Mouse (Mus musculus): ENCODE results near the gene Rnf185.

The Rnf185 gene

DNA sequence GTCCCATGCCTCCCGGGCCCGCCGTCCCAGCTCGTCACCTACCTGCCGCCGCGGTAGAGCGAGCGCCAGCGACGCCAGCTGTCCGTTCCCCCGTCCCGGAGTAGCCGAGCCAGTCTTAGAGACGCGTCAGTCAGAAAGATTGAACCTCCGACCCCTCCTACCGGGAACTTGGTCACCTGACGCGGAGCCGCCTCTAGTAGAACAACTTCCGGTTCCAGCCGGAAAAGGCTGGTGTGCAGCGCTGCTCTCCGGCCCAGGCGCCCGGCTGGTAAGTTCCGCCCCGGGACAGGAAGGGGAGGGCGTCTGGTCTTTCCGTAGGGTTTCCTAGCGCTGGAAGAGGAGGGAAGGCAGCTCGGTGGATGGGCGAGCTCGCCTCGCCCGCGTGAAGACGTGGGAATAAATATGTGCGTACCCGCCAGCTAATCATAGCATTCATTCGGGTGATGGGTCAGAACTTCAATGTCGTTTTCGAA is at the start of gene Rnf185:
Gene Rnf185, minus strand, starts transcription at position 197 of the 473 bp plus-strand sequence.
- DNase-seq (ENCODE audit: low spot score) = peak; percentile 94

DNA sequence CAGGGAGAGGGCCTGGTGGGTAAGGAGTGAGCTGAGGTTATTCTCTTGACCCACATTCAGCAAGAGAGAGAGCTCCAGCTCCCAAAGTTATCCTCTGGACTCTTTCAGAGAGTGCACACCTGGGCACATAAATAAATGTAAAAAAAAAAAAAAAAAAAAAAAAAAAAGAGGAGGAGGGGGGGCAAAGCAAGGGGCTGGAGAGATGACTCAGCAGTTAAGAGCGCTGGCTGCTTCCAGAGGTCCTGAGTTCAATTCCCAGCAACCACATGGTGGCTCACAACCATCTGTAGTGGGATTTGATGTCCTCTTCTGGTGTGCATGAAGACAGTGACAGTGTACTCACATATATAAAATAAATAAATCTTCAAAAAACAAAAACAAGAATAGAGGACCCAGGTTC is 45.1 kb upstream of the Rnf185 start:
- DNase-seq (ENCODE audit: low spot score) = no peak

DNA sequence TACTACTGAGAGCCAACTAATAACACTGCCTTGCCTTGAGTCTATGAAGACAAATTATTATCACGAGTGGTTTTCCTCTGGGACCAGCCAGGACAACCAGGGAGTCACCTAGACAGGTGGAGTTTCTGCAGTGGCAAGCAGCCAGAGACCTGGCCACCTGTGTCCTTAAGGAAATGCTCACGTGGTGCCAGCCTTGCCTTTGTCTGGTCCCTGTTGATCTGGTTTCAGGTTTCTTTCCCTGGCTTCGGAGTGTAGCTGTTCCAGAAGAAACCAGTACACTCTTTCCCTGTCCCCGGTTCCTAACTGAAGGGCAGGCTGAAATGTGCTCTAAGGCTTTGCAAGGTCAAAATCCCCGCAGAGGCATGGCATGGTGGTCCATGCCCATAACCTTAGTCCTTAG is 44.6 kb upstream of the Rnf185 start:
- no peak for DNase-seq (ENCODE audit: low spot score)

DNA sequence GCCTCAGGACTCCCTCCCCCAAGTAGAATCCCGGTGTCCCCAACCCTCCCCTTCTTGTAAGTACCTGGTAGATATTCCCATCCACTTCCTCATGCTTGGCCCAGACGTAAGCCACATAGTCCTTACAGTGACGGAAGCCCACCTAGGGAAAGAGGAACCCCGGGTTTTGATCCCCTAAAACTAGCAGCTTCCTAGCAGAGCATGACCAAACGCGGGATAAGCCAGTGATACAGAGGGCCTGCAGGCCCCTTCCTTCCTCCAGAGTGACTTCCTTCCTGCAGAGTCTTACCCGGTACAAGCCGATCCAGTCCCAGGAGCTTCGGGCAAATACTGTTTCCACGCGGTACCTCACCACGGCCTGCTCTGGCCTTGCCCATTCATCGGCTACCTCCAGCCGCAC is 43.3 kb upstream of the Rnf185 start:
- DNase-seq (ENCODE audit: low spot score) = no peak

DNA sequence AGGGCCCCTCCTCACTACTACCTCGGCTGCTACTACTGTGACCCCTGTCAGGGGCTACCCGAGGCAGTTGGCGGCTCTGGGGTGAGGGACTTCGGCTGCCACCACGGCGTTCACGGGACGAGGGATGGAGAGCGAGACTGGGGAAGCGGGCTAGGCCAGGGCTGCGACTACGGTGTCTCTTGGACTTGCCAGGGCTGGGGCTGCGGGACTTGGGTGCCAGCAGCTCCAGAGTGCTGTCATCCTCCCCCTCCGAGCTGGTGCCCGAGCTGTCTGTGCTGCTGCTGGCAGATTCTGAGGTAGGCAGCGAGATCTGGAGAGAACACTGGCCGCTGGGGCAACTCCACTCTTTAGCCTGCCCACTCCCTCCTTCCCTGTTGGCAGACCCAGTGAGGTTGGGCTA is 42.7 kb upstream of the Rnf185 start:
- DNase-seq (ENCODE audit: low spot score) = no peak

DNA sequence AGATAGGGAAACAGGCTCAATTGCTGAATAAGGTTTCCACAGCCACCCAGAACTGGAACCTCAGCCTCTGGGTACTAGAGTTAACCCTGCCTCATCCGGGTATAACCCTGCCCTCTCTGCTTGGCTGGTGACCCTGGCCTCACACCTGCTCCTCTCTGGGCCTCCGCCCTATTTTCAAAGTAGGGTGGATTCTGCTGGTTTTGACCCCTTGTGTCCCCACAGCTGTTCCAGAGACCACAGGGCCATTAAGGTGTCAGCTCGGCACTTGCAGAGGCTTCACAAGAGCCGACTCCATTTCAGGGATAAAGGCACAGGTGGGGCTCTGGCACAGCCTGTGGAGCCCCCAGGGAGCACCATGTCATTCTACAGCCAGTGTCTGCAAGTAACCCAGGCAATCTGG is 40.6 kb upstream of the Rnf185 start:
- DNase-seq (ENCODE audit: low spot score) = no peak

DNA sequence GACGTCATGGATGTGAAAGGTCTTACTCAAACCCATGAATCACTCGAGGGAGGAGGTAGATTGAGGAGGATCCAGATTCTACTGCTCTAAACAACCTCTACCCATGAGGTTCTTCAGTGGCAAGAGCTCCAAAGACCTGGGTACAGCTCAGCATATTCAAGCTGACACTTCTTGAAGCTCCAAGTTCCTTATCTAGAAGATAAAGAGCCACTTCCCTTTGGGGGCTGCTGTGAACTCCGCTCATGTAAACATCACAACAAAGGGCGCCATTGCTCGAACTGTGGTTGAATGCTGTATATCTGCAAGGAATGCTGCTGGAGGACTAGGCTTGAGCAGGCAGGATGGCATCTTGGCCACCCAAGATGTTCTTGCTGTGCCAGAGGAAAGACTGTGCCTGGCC is 36.9 kb upstream of the Rnf185 start:
- DNase-seq (ENCODE audit: low spot score) = no peak

DNA sequence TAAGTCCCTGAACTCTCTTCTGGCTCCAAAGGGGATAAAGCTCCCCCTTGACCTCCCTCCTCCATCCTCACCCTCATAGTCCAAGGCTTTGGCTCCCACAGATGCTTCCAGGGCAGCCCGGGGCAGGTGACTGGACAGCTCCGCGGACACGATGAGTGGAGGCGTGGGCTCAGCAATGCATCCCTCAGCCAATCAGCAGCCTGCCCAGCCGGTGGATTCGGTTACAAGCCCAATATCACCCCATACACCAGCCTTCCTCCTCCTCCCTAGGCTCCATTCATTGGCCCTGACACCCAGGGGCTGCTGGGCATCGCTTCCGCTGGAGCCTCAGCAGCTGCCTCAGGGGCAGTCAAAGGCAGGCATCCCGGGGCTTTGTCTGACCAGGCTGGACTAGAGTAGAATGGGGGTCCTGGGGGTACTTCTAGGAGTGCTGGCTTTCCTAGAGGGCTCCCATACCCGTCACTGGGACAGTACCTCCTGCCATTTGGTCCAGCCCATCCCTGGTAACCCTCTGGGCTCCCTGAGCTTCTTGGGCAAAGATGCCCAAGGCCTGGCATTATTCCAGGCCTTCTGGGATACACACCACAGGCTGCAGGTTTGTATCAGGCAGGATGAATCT is 35.9 kb upstream of the Rnf185 start, which contains the start of gene Pla2g3:
Gene Pla2g3, plus strand, starts transcription at position 333 of the 619 bp plus-strand sequence.
- DNase-seq (ENCODE audit: low spot score) = no peak

DNA sequence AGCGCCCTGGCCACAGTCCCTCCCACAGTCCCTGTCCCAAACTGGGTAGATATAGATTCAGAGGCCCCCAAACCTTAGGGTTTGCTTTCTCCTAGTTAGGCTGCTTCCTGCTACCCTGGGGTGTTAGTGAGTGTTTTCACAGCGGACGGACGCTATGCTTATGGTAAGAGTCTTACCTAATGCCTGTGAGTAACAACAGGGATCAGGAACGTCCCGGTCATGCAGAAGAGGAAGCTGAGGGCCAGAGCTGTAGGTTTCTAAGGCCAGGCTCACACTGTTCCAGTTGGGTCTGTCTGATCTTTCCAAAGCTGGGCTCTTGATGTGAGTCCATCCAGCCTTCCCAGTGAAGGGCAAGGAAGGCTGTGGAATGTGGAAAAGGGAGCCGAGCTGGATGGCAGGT is 34.2 kb upstream of the Rnf185 start:
- DNase-seq (ENCODE audit: low spot score) = no peak

DNA sequence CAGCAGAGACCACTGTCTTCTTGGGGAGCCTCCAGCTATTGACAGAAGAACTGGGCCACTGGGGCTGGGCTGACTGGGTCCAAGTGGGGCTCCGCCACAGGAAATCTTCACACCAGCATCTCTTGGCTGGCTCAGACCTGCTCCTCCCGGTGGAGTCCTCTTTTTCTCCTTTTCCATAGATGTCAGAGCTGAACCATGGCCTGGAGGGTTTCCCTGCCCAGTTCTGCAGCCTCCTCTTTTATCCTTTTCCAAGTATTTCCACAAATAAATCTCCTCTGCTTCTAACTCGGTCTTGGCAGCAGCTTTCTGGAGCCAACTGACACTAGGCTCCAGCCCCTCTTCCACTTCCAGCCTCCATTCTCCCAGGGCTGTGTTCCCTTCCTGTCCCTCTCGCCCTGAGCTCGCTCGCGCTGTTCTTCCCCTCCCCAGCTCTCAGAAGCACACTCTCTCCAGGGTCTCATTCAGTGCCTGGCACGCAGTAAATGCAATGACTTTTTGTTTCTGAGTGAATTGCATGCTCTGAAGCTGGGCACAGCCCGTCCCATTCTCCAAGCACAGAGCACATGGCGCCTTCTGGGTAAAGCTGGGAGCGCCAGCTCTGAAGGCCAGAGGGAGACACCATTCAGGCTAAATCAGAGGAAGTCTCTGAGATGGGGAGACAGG is 31.9 kb upstream of the Rnf185 start:
- no peak for DNase-seq (ENCODE audit: low spot score)

DNA sequence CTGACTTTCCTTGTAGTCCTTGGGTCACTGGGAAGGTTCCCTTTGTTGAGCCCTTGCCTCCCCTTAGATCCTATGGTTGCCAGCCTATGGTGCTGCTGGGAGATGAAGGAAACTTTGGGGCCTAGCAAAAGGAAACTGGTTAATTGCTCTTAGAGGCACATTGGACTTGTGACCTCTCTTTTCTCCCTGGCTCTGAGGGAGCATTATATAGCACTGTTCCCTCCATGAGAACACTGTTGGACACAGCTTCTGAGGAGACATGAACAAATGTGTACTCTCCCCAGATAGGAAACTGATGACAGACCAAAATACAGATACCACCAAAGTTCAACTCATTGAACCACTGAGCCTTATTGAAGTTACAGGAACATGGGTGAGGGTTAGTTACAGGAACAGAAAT is 23.3 kb upstream of the Rnf185 start:
- DNase-seq (ENCODE audit: low spot score) = no peak

DNA sequence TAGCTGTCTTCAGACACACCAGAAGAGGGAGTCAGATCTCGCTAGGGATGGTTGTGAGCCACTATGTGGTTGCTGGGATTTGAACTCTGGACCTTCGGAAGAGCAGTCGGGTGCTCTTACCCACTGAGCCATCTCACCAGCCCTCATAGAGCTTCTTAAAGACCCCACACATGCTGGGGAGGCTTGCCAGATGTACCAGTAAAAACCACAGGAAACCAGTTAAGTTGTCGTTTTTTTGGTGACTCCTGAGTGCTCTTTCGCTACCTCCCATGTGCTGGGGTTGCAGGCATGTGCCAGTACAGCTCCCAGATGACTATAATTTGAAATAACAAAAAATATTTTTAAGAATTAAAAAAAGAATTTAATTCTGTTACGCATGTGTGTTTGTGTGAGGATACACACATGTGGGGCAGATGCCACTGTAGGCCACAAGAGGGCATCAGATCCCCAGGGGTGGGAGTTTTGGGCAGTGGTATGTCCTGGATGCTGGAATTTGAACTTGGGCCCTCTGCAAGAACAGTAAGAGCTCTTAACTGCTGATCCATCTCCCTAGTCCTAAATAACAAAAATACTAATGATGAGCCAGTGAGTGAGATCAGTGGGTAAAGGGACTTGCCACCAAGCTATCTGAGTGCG is 22.4 kb upstream of the Rnf185 start:
- peak; percentile 32 for DNase-seq (ENCODE audit: low spot score)

DNA sequence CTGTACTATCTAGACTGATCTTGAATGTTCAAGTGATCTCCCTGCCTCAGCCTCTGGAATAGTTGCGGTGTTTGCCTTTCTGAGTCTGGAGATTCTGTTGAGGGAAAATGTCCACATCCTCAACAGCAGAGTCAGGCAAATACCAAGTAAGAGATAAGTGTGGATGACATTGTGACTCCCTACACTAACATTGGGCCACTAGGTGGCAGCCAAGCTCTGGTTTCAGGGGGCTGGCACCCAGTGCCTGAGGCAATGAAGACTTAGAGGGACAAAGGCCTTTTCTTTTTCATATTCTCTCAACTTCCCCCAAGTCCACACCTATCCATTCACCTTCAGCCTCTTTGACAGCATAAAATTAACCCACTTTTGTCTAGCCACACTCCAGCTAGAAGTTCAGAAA is 20.3 kb upstream of the Rnf185 start:
- DNase-seq (ENCODE audit: low spot score) = peak; percentile 87

DNA sequence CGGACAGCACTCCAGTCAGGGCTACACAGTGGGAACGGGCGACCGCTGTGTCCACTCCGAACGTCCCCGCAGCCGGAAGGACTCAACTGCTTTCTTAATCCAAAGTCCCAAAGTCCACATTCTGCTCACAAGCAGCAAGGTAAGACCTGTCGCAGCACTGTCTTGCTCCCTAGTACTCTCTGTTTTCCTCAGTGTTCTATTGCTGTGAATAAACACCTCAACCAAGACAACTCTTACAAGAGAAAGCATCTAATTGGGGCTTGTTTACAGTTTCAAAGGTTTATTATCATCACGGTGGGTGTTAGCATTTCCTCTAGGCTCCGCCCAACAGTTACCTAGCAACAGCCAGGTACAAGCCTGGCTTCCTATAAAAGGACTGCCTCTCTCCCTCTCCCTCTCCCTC is 19.3 kb upstream of the Rnf185 start:
- no peak for DNase-seq (ENCODE audit: low spot score)

DNA sequence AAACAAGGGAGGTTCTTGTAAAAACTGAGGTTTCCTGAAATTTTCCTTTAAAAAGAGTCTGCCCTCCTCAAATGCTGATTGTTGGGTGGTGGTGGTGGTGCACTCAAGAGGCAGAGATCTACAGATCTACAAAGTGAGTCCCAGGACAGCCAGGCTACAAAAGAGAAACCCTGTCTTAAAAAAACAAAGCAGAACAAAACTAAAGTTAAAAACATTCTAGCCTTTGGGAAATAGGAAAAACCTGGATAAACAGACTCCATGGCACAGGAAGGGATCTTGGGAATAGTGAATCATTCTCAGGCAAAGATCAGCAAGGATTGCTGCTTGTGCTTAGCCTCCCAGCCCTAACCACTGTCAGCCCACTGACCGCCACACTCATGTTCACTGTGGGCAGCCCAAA is 10.7 kb upstream of the Rnf185 start:
- DNase-seq (ENCODE audit: low spot score) = no peak

DNA sequence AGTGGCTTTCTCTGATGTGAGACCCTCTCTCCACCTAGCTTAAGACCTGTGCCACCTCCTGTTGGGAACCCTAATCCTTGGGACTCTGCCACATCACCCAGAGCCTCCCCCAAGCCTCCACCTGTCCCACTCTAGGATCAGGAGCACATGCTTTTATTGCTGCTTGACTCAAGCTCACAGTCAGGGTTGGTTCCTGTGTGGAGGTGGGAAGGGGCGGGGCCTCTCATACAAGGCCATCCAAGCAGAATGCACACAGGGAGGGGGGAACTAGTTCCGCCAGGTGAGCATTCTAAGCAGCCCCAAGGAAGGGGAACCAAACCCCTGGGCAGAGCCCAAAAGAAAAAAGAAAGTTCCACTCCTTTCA is 6.9 kb upstream of the Rnf185 start:
- no peak for DNase-seq (ENCODE audit: low spot score)

DNA sequence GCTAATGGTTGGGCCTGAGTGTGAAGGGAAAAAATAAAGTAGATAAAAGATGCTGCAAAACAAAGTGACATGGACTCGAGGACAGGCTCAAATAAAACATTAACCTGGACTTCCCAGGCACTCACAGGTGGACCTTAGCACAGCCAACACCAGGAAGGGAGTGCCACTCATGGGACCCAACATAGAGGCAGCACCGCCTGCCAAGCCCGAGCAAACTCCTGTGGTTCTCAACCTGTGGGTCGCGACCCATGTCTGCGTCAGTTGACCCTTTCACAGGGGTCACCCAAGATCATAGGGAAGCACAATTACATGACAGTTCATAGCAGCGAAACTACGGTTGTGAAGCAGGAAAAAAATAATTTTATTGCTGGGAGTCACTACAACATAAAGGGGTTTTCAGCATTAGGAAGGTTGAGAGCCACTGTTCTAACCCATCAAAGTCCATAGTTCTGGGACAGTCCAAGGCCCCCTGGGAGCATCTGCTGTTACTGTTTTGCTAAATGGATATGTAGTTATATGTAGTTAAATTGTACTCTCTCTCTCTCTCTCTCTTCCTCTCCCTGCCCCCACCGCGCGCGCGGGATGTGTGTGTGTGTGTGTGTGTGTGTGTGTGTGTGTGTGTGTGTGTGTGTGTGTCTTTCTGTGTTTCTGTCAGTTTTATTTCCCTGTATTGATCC is 6.4 kb upstream of the Rnf185 start:
- no peak for DNase-seq (ENCODE audit: low spot score)

DNA sequence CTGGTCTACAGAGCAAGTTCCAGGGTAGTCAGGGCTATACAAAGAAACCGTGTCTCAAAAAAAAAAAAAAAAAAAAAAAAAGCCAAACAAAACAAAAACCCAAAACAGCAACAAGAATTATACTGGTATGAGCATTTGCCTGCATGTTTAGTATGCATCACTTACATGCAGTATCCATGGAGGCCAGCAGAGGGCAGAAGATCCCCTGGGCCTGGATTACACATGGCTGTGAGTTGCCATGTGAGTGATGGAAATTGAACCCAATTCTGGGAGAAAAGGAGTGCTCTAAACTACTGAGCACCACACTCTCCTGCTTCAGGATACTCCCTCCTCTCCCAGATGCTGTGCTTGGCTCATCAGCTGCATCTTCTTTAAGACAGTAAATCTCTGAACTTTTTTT is 4.2 kb upstream of the Rnf185 start:
- peak; percentile 71 for DNase-seq (ENCODE audit: low spot score)

DNA sequence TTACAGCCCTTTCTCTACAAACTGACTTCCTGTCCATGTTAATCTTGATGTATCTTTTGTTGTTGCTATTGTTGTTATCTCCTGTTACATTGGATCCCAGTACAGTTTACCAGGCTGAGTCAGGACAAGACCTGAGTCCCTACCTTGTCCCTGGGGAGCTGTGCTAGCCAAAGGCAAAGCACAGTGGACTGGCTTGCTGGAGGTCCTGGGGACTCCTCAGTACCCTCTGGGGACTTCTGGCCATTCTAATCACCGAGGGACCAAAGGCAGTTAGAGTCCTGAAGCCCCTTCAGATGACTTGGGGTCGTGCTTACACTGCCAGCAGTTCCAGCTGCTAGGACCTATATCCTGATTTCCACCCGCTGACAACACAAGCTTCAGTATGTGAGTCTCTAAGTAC is 2.3 kb upstream of the Rnf185 start:
- DNase-seq (ENCODE audit: low spot score) = no peak

DNA sequence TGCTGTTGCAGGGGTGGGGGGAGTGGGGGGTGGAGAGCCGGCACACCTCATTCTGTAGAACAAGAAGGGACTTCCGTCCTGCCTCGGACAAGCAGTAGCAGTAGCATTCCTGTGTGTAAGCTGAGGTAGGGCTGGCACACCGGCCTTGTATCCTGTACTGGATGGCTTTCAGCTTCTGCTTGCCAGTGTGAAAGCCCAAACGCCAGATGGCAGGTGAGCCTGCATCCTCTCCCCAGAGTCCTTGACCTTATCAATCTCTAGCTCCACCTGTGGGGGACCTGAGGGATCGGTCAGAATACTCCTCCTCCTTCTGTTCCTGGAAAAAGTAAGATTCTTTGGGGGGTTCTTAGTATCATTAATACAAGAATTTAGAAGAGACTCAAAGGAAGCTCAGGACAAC is 1.3 kb upstream of the Rnf185 start:
- peak; percentile 14 for DNase-seq (ENCODE audit: low spot score)

DNA sequence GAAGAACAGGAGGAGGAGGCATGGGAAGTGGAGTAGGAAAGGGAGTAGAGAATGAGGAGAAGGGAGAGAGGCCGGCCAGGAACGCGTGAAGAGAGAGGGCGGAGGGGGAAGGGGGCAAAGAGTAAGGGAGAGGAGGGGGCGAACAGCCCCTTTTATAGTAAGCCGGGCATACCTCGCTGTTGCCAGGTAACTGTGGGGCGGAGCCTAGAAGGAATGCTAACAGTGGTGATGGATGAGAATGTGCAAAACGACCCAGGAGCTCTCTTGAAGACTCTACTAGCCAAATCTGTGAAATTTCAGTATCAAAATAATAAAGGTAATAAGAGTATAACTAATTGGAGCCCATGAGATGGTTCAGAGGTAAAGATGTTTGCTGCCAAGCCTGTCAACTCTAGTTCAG is 606 bp upstream of the Rnf185 start:
- DNase-seq (ENCODE audit: low spot score) = peak; percentile 20

DNA sequence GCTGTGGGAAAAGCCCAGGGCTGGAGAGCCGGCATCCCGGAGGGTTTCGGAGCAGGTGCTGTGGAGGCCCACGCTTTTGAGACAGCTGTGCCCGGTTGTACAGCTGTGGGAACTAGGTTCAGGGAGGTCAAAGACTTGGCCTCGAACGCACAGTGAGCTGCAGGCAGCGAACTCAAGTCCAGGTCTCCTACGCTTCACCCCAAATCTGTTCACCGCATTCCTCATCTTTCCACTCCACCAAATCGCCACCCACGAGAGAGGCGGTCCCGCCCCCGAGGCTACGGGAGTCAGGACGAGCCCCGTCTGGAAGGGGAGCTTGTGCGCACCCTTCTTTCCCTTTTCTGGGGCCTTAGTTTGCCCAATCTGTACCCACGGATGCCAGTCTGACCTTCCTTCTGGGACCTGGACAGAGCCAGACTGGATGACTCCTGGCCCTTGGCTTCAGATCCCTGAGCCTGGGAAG is 431 bp downstream of the Rnf185 start:
- DNase-seq (ENCODE audit: low spot score) = peak; percentile 62

DNA sequence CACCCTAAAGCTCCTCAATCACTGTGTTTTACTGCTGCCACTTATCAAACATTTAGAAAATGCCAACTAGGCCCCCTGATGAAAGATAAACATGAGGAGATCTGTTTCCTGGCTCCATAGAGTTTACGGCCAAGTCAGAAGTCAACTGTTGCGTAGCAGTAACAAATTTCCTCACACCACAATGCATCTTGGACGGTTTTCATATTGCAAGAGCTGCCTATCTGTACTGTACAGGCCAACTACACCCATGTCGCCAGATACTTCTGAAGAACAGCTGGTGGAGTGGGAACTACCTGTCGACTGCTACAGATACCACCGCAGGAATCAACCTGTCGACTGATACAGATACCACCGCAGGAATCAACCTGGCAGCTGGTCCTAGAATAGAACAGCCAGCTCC is 7.3 kb downstream of the Rnf185 start:
- DNase-seq (ENCODE audit: low spot score) = no peak

All from urinary bladder, postnatal 14 days (tissue).